Mouse (Mus musculus) neural tube, embryonic 12.5 days (tissue): Measurements from ENCODE around the gene Tmem131. TPM values are rescaled to one million over a fixed set of nuclear protein-coding genes. Genes with fewer than 3 reads are reported as not detected.
"Not testable (repeated sequence)": the region's sequence is repeated elsewhere in the genome, so short reads cannot be mapped to it uniquely, and the experiment has no call there.

Experiments
- ATAC-seq: fragments of 200-750 bp; cut with Nextera tagmentation; 2 replicates; pipeline ENCODE4 v1.8.0; 2017; ENCODE audit warnings: low read depth, mild to moderate bottlenecking, moderate TSS enrichment, moderate library complexity; ENCODE audit not compliant: low FRiP score
- H3K27ac ChIP-seq: fragments of 300-500 bp; sonication (generic); 2 replicates; pipeline ENCODE4 v1.5.1; 2016
- H3K27me3 ChIP-seq: fragments of 300-500 bp; sonication (generic); replicated peaks from 2 replicates; pipeline ENCODE4 v1.6.1; 2016; ENCODE audit warnings: mild to moderate bottlenecking
- H3K36me3 ChIP-seq: fragments of 300-500 bp; sonication (generic); 2 replicates; pipeline ENCODE4 v1.6.1; 2016; ENCODE audit warnings: mild to moderate bottlenecking
- H3K4me1 ChIP-seq: fragments of 300-500 bp; sonication (generic); 2 replicates; pipeline ENCODE4 v1.6.1; 2016
- H3K4me2 ChIP-seq: fragments of 300-500 bp; sonication (generic); replicated peaks from 2 replicates; pipeline ENCODE4 v1.6.1; 2016; ENCODE audit warnings: mild to moderate bottlenecking
- H3K4me3 ChIP-seq: fragments of 300-500 bp; sonication (generic); 2 replicates; pipeline ENCODE4 v1.5.1; 2016
- H3K9ac ChIP-seq: fragments of 300-500 bp; sonication (generic); 2 replicates; pipeline ENCODE4 v1.6.1; 2016; ENCODE audit warnings: mild to moderate bottlenecking
- H3K9me3 ChIP-seq: fragments of 300-500 bp; sonication (generic); 2 replicates; pipeline ENCODE4 v1.6.1; 2016; ENCODE audit warnings: mild to moderate bottlenecking
- WGBS: fragments of 180-500 bp; shearing (Covaris S2); methylation state at CpG from one replicate; pipeline ENCODE4 v1.1.7; 2016; 5-methylcytosine and 5-hydroxymethylcytosine counted together
- polyA plus RNA-seq: library from polyadenylated mRNA; unstranded; fragments of >200 nt; fragmentation: Nextera tagmentation; extraction: Ambion mirVana; gene quantifications from 2 replicates; pipeline ENCODE4 v1.2.1, GENCODE M21; 2016

Tmem131 gene
- polyA plus RNA-seq, 1 experiment from 2014 or later, result 18.3 TPM

- Histone ChIP-seq H3K27me3 (no peaks in the 10 kb centered on the region), H3K36me3 (no peaks in the 10 kb centered on the region), H3K9ac (no peak overlapping the region), H3K9me3 (no peaks in the 10 kb centered on the region), H3K4me3 (no peak overlapping the region), H3K4me1 (no peaks in the 10 kb centered on the region), H3K4me2 (no peak overlapping the region), H3K27ac (no peak overlapping the region)
- ATAC-seq, result no peak
- 94% methylated on average over 5 of the region's 5 CpGs for whole genome bisulfite sequencing
These were observed 33.1 kb downstream of the Tmem131 start for GRCm38 (mm10) chr1:36910397-36910796.

- H3K27ac ChIP-seq, H3K9me3 ChIP-seq, ATAC-seq, H3K4me1 ChIP-seq, H3K4me2 ChIP-seq, H3K9ac ChIP-seq, H3K36me3 ChIP-seq, H3K4me3 ChIP-seq, H3K27me3 ChIP-seq: not testable (repeated sequence)
- 90% methylated on average over 7 of the region's 7 CpGs for WGBS
These were observed 33.5 kb downstream of the Tmem131 start for GRCm38 (mm10) chr1:36909965-36910364.

- no peaks in the 10 kb centered on the region for H3K27me3 ChIP-seq
- no peak overlapping the region for H3K4me3 ChIP-seq
- H3K36me3 ChIP-seq, result no peaks in the 10 kb centered on the region
- 90% methylated on average over 3 of the region's 3 CpGs for WGBS
- no peak overlapping the region for H3K9ac ChIP-seq
- no peak overlapping the region for H3K27ac ChIP-seq
- no peaks in the 10 kb centered on the region for H3K4me1 ChIP-seq
- no peak for ATAC-seq
- H3K4me2 ChIP-seq, result no peak overlapping the region
- no peaks in the 10 kb centered on the region for H3K9me3 ChIP-seq
These were observed 38.2 kb downstream of the Tmem131 start for GRCm38 (mm10) chr1:36905216-36905615.

- Histone ChIP-seq H3K9me3 (no peaks in the 10 kb centered on the region), H3K4me3 (no peak overlapping the region), H3K9ac (no peak overlapping the region), H3K4me1 (no peaks in the 10 kb centered on the region), H3K27me3 (no peaks in the 10 kb centered on the region), H3K4me2 (no peak overlapping the region), H3K36me3 (no peaks in the 10 kb centered on the region), H3K27ac (no peak overlapping the region)
- 74% methylated on average over 6 of the region's 6 CpGs for WGBS
- no peak for ATAC-seq
These were observed 39.0 kb downstream of the Tmem131 start for GRCm38 (mm10) chr1:36904489-36904888.

- Histone ChIP-seq H3K4me2 (no peak overlapping the region), H3K36me3 (no peaks in the 10 kb centered on the region), H3K27me3 (no peaks in the 10 kb centered on the region), H3K9ac (no peak overlapping the region), H3K27ac (no peak overlapping the region), H3K9me3 (no peaks in the 10 kb centered on the region), H3K4me3 (no peak overlapping the region), H3K4me1 (no peaks in the 10 kb centered on the region)
- no peak for ATAC-seq
- 77% methylated on average over 3 of the region's 3 CpGs for WGBS
These were observed 39.4 kb downstream of the Tmem131 start for GRCm38 (mm10) chr1:36904084-36904451.

- H3K4me2 ChIP-seq, result no peak overlapping the region
- no peaks in the 10 kb centered on the region for H3K36me3 ChIP-seq
- no peak overlapping the region for H3K9ac ChIP-seq
- no peak for ATAC-seq
- H3K27me3 ChIP-seq, result no peaks in the 10 kb centered on the region
- WGBS, result 95% methylated on average over 15 of the region's 15 CpGs
- H3K9me3 ChIP-seq, result no peaks in the 10 kb centered on the region
- no peak overlapping the region for H3K27ac ChIP-seq
- no peak overlapping the region for H3K4me3 ChIP-seq
- H3K4me1 ChIP-seq, result no peaks in the 10 kb centered on the region
These were observed 39.9 kb downstream of the Tmem131 start for GRCm38 (mm10) chr1:36903376-36904083.

- 90% methylated on average over 11 of the region's 11 CpGs for WGBS
- Histone ChIP-seq H3K4me3 (no peak overlapping the region), H3K9me3 (no peaks in the 10 kb centered on the region), H3K9ac (no peak overlapping the region), H3K4me2 (no peak overlapping the region), H3K36me3 (no peaks in the 10 kb centered on the region), H3K27me3 (no peaks in the 10 kb centered on the region), H3K27ac (no peak overlapping the region), H3K4me1 (no peaks in the 10 kb centered on the region)
- no peak for ATAC-seq
These were observed 40.7 kb downstream of the Tmem131 start for GRCm38 (mm10) chr1:36902533-36903315.

GRCm38 (mm10) chr1:36899622-36900021 is 43.8 kb downstream of the Tmem131 start:
- Histone ChIP-seq H3K4me2 (no peak overlapping the region), H3K27ac (no peak overlapping the region), H3K27me3 (no peaks in the 10 kb centered on the region), H3K9me3 (no peaks in the 10 kb centered on the region), H3K4me1 (no peaks in the 10 kb centered on the region), H3K36me3 (no peaks in the 10 kb centered on the region), H3K9ac (no peak overlapping the region), H3K4me3 (no peak overlapping the region)
- 91% methylated on average over 2 of the region's 2 CpGs for WGBS
- no peak for ATAC-seq

GRCm38 (mm10) chr1:36896423-36896822 is 47.0 kb downstream of the Tmem131 start:
- Histone ChIP-seq H3K4me2 (no peak overlapping the region), H3K27ac (no peak overlapping the region), H3K4me3 (no peak overlapping the region), H3K36me3 (no peaks in the 10 kb centered on the region), H3K27me3 (no peaks in the 10 kb centered on the region), H3K4me1 (no peaks in the 10 kb centered on the region), H3K9ac (no peak overlapping the region), H3K9me3 (no peaks in the 10 kb centered on the region)
- no peak for ATAC-seq
- 91% methylated on average over 4 of the region's 4 CpGs for WGBS

- WGBS, result 91% methylated on average over 3 of the region's 3 CpGs
- H3K36me3 ChIP-seq, result no peaks in the 10 kb centered on the region
- no peaks in the 10 kb centered on the region for H3K4me1 ChIP-seq
- H3K9ac ChIP-seq, result no peak overlapping the region
- H3K4me3 ChIP-seq, result no peak overlapping the region
- no peak overlapping the region for H3K27ac ChIP-seq
- no peak for ATAC-seq
- no peaks in the 10 kb centered on the region for H3K9me3 ChIP-seq
- H3K4me2 ChIP-seq, result no peak overlapping the region
- no peaks in the 10 kb centered on the region for H3K27me3 ChIP-seq
These were observed 48.0 kb downstream of the Tmem131 start for GRCm38 (mm10) chr1:36895452-36895851.

GRCm38 (mm10) chr1:36894136-36894535 is 49.3 kb downstream of the Tmem131 start:
- Histone ChIP-seq H3K9ac (no peak overlapping the region), H3K36me3 (no peaks in the 10 kb centered on the region), H3K4me3 (no peak overlapping the region), H3K4me2 (no peak overlapping the region), H3K4me1 (no peaks in the 10 kb centered on the region), H3K27ac (no peak overlapping the region), H3K9me3 (no peaks in the 10 kb centered on the region), H3K27me3 (no peaks in the 10 kb centered on the region)
- no peak for ATAC-seq
- 96% methylated on average over 3 of the region's 3 CpGs for WGBS

- H3K9me3 ChIP-seq, ATAC-seq, H3K27me3 ChIP-seq, H3K9ac ChIP-seq, H3K4me2 ChIP-seq, H3K36me3 ChIP-seq, H3K4me1 ChIP-seq, H3K4me3 ChIP-seq, H3K27ac ChIP-seq: not testable (repeated sequence)
- WGBS, result 94% methylated on average over 5 of the region's 5 CpGs
These were observed 49.7 kb downstream of the Tmem131 start for GRCm38 (mm10) chr1:36893720-36894119.

GRCm38 (mm10) chr1:36893146-36893545 is 50.3 kb downstream of the Tmem131 start:
- 70% methylated on average over 6 of the region's 6 CpGs for WGBS
- Histone ChIP-seq H3K27ac (no peak overlapping the region), H3K4me2 (no peak overlapping the region), H3K4me1 (no peaks in the 10 kb centered on the region), H3K36me3 (no peaks in the 10 kb centered on the region), H3K9ac (no peak overlapping the region), H3K9me3 (no peaks in the 10 kb centered on the region), H3K27me3 (no peaks in the 10 kb centered on the region), H3K4me3 (no peak overlapping the region)
- ATAC-seq, result no peak
